Mouse (Mus musculus) ovary, postnatal 10 days (tissue): ENCODE results near the gene Lrrc1.
A peak's percentile ranks its signal among the peaks of the same experiment; 100 is the strongest.
"Not testable (repeated sequence)": the region's sequence is repeated elsewhere in the genome, so short reads cannot be mapped to it uniquely, and the experiment has no call there.

Source experiments
- DNase-seq: peaks from one replicate; pipeline ENCODE4 v3.0.0; 2022; ENCODE audit warnings: low spot score

Lrrc1 gene

DNA sequence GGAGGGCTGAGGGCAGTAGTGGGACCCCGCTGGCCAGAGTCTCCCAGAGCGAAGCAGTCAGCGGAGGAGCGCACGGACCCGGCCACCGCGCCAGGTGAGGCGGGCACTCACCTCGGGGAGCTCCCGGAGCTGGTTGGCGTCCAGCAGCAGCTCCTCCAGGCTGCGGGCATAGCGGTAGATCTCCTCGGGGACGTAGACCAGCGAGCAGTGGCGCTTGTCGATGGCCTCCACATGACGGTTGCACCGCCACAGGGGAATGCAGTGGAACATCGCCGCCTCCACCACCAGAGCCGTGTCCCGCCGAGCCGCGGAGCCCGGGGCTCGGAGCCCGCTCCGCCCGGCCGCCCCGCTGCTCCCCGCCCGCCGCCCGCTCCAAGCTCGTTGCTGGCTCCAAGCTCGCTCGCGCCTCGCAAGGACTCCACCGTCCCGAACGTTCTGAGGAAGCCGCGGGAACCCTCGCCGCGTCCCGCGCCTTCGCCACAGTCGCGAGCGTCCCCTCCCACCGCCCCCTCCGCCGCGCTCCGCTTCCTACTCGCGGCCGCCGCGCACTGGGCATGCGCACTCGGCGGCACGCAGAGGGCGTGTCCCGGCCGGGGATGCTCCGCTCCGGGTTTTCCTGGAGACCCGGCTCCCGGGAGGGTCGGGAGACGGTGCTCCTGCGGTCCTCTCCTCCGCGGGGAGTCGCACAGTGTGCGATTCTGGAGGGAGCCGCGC, at the start of gene Lrrc1:
Gene Lrrc1 (minus strand): TSS at position 517 of the 714 bp plus-strand sequence.
- DNase-seq, result peak; percentile 77

DNA sequence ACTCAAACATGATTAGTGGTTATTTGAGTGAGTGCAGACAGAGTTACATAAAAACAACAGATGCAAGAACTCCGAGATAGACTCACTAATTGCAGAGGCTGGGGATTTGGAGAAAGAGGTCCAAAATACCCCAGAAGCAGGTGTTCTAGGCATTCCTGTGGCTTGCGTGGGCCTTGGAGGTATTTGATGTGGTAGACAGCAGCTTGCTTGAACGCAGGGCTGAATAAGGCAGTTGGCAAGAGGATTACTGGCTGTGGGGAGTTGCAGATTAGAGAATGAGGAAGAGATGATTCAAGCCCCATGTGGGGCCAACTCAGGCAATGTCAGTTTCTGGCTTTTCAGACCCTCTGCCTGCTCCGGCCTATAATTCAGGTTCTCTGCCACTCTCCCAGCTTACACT, 47.8 kb upstream of the Lrrc1 start:
- DNase-seq, result no peak

DNA sequence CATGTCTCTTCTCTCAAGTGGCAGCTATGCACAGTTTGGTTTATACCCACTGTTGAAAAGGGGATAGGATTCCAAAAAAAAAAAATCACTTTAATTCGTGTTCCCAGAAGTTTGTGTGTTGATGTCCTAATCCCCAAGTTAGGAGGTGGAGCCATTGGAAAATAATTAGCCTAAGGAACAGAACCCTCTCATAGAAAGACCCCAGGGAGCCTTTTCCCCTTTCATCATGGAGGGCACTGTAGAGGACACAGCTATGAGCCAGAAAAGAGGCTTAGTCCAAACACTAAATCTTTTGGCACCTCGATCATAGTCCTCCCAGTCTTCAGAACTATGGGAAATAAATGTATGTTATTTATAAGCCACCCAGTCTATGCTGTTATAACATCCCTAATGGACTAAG, 44.8 kb upstream of the Lrrc1 start:
- DNase-seq, result no peak

DNA sequence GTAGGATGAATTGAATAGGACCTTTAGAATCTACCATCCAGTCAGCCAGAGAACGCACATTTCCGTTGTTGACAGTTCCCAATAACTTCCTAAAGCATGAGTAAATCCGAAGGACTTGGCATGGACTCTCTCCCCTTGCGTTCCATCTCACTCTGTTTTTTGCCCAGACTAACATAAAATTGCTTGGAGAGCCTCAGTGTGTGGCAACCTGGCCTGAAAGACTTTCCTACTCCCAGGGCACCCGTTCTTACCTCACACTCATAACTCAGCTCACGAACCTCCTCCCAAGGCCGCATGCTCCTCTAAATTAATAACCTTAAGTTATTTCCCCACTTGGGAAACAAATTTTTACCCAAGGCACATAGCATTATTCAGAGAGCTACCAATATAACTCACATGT, 42.9 kb upstream of the Lrrc1 start:
- no peak for DNase-seq

DNA sequence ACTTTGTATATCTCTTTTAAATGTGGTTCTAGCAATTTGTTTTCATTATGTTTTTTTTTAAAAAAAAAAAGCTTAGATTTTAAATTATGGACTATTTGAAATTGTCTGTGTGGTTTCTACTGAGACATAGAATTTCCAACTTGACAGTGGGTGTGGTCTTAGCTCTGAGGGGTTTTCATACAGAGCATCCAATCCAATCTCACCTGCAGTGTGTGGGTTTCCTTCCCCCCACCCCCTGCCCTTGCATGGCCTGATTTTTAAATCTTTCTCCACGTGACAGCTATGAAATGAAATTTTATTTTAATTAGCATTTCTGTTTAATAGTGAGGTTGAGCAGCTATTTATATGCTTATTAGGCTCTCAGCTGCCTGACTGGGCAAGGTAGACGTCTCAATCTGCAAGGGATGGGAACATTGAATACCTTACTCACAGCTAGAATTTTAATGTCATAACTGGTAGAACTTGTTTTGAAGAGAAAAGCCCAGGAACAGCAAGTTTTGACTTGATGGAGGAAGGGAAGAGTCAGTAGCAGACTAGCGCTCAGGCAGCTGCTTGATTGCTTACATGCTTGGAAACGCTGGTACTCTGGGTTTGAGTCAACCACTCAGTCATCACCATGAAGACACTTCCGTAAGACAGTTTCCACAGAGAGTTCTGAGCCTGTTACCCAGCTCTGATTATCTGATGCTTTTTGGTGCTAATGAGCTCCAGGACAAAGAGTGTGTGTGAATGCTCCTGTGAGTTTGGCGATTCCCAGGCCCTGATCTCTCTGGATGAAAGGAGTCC, 42.3 kb upstream of the Lrrc1 start:
- no peak for DNase-seq

DNA sequence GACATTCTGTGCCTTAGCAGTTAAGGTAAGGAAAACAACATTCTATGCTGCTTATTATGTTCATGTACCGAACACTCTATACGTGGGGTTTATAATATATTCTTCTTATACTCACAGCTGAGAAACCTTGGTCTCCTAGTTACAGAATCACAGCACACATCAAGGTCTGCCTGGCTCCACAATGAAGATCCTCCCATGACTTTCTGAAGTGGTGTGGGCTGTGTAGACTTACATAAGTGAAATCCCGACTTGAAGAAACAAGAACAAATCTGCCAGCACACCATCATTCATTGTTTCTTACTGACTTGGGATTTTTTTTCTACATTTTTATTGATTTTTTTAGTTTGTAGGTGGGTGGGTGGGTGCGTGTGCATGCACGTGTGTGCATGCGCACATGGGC, 40.1 kb upstream of the Lrrc1 start:
- DNase-seq, result no peak

DNA sequence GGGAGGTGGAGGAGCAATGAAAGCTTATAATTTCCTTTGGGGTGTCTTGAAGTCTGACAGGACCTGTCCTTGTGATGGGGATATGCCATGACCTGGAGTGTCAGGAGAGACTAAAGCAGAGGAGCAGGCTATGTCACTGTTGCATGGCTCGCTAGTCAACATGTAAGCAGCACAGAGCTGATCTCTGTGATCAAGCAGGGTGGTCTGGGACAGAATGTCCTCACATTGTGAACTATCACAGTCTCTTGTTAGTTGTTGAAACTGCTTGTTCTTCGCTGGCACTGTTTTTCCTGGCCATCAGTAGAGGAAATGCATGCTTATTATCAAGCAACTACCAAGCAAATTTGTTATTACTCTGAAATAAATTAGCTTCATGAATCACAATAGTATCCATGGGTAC, 38.6 kb upstream of the Lrrc1 start:
- no peak for DNase-seq

DNA sequence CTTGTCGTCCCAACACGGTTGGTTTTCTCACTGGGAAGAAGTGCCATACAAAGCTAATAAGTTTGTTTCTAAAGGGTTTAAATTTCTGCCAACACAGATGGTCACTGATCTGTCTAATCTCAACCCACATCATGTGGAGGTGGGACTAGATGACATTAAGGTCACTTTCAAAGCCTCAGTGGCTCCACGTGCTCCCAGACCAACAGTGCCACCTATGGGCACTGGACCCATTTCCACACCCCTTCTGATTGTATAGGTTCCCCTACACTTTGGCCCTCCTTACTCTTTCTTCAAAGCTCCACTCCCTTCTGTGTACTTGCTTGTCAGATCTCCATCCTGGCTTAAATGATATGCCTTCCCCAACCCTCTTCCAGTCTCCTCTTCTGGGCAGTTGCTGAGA, 35.2 kb upstream of the Lrrc1 start:
- DNase-seq, result no peak

DNA sequence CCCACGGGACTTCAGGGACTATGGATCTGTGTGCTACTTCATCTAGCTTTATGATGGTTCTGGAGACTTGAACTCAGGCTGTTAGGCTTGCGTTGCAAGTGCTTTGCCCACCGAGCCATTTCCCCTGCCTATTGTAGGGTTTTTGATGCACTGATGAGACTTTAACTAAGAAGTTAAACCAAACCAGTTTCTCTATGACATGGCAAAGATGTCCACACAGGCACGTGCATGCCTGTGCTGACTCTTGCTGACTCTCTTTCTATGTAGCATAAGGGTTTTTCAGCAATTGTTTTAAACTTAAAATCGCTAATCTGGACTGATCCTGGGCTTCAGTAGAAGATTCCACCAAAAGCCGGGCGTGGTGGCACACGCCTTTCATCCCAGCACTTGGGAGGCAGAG, 33.3 kb upstream of the Lrrc1 start:
- no peak for DNase-seq

DNA sequence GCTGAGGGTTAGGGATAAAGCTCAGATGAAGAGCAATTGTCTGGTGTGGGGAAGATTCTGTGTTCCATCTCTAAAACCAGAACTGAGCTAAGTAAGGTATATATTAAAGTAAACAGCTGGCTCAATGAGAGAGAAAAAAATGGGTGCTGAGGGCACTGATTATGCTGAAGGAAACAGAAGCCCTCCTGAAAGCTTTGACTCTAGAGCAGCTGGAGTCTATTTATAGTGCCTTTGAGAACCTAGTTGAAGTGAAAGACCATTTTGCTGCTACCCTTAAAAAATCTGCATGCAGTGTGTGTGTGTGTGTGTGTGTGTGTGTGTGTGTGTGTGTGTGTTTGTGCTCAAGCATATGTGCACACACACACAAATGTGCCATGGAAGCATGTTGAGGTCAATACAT, 32.7 kb upstream of the Lrrc1 start:
- DNase-seq, result no peak

DNA sequence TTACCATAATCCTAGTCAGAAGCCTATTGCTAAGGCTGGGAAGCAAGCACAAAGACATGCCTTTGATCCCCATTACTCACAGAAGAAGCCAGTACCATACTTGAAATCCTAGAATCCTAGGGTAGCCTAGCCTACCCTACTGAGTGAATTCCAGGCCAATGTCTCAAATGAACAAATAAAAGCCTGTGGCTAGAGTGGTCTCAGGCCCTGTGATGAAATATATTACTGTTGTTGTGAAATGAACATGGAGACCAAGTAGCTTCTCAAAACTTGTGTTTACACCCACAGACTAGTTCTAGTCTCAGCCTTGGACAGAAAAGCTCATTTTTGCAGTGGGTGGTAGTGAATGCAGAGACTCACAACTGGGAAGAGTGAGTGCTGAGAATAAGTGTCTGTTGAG, 31.6 kb upstream of the Lrrc1 start:
- DNase-seq, result no peak

DNA sequence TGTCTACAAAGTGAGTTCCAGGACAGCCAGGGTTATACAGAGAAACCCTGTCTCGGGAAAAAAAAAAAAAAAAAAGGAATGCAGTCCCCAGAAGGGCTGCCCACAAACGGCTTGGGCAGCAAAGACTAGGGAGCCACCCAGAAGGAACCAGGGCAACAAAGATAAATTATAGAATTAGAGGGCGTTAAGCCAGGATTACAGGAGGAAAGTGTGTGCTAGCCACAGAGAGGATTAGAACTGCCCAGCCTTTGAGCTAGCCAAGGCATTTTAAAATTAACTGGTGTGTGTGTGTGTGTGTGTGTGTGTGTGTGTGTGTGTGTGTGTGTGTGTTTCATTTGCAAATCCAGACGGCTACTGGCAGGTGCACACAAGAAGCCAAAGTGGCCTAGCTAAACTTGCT, 30.3 kb upstream of the Lrrc1 start:
- DNase-seq, result not testable (repeated sequence)

DNA sequence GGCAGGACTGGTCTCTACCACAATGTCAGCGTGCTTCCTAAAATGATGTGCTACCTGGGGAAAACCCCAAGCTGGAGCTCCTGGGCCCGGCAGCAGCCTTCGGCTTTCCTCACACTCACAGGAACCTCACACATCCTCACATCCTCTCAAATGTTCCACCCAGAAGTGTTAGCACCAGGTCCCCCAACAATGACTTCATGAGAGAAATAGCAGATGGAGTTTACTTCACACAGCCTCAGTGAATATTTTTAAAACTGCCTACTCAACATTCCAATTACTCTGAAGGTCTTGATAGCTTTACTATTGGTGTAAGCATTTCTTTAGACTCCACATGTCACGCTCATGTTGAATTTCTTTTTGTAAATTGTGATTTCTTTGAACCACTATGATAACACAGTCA, 27.2 kb upstream of the Lrrc1 start:
- DNase-seq, result no peak

DNA sequence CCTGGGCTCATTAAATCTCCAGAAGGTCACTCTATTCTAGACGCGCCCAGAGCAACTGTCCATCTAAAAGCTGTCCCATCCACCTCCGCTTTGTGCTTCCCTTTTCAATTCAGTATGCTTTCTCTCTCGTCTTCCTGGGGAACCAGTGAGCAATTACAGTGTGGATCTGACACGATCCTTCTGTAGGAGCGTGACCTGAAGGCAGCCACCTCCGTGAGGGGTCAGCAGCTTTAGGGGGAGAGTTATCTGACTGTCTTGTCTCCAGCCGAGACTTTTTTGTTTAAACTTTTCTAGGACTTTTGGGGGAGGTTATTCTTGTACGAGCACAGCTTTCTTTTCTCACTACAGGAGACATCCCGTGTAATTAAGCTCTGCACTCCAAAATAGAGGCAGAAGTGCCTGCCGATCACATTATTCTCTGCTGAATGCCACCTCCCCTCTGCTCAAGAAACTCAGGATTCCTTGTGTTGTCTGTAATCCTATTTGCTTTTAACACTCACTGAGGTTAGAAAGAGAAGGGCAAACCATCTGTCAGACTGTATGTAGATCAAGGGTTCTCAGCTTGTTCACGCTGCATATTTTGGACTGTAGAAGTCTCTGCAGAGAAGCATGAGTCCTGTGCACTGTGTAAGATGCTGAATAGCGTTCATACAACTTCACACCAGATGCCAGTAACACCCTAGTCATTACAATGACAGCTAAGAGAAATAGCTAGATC, 24.3 kb upstream of the Lrrc1 start:
- no peak for DNase-seq

DNA sequence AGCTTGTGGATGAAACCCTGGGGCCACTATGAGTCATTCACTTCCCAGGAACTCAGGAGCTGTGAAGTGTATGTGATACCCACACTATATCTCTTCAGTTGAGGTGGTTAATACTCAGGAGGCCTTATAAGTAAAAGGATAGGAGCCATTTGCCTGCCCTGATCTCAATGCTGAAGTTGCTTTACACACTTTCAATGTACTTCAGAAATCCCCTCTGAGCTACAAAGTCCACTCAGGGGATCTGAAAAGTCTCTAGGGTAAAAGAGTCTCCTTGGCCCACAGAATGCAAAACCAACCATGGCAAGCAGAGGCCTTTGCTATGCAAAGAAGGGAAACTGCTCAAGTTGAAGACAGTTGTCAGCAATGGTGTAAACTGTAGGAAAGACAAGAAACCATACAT, 17.2 kb upstream of the Lrrc1 start:
- DNase-seq, result no peak

DNA sequence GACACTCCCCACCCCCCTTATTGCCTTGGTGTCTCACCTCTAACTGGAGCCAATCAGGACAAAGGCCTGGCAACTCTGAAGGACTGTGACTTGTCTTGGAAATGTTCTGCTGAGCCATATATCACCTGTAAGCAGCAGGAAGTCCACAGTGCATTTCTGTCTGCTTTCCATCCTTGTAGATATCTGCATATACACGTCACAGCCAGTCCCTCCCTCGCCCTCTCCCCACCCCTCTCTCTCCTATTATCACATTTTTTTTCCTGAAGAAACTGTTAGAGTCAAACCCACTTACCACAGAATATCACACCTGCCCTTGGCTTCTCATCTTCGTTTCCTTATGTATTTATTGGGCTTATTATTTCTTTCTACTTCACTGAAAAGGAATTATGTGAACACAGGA, 13.3 kb upstream of the Lrrc1 start:
- DNase-seq, result no peak

DNA sequence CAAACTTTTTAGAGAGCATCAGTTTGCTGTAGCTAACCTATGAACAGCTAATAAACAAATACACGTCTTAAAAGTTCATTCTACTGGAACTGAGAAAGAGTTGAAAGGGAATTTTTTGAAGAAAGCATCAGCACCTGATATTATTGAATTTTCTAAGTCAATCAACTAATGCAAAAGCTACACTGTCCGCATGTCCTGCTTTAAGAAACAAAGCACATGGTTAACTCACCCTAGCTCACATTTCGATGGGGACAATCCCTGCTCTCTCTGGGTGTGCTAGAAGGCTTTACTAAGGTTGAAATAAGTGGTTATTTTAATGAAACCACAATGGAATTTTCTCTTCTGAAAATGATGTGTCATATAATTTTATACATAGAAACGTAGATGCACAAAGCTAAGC, 12.5 kb upstream of the Lrrc1 start:
- DNase-seq, result no peak

DNA sequence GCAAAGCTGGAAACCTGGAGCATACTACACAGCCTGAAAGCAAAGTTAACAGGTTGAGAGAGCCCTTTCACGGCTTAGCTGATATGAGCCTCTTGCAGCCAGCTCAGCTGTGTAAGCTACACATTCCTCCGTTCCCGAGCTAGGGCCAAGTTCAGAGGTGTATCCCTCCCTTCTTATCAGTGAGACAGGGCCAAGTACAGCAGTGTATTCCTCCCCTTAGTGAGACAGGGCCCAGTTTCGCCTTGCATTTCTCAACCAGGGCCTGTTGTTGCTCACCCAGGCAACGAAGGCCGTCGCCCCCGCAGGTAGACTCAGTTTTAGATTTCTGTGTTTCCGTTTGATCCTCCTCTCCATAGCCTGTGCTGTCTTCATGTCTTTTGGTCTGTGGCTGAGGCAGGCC, 11.8 kb upstream of the Lrrc1 start:
- no peak for DNase-seq

DNA sequence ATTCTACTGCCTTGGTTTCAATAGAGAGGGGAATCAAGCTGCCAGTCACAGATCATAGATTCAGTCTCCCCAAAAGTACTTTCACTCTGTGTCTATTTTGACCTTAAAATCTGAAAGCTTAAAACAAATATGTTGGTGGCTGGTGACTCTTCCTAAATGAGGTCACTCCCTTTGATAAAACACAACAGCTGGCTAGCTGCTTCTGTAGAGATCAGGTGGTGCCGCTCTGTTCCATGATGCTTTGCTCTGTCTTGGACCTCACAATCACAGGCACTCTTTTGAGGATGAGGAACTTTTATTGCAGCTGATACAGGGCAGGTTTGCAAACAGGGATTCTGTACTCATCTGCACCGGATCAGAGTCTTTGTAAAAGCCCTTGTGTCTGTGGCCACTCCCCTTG, 8.8 kb upstream of the Lrrc1 start:
- no peak for DNase-seq

DNA sequence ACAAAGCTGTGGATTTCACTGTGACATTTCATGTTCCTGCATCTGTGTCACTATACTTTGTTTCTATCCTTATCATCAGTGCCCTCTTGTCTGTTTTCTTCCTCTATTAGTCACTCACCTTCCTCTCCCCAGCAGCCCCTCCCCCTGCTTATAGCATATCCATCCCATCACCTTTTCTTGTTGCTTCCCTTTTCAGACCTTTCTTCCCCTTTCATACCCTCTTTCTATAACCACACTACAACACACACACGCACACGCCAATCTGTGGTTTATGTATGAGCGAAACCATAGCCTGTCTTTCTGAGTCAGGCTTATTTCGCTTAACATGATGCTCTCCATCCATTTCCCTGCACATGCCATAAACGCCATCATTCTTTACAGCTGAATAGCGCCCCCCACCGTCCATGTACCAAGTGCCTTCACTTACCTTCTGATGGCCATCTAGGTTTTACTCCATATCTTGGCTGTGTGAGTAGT, 6.4 kb upstream of the Lrrc1 start:
- no peak for DNase-seq

DNA sequence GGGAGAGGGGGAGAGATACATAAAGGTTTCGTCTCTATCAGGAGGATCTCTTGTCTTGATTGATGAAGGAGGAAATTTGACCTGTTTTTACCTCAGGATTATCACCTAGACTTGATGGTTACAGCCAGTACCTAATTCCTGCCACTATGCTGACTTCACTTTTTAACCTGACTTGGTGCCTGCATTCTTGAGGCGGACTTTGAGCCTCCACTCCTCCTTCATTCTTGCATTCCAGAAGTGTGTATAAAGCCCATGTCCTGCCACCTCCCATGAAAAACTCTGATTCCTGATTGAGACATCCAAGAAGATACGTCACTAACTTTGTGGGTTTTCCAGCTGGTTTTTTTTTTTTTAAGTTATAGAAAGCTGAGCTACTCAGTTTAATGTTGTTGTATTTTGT, 1.3 kb upstream of the Lrrc1 start:
- no peak for DNase-seq

DNA sequence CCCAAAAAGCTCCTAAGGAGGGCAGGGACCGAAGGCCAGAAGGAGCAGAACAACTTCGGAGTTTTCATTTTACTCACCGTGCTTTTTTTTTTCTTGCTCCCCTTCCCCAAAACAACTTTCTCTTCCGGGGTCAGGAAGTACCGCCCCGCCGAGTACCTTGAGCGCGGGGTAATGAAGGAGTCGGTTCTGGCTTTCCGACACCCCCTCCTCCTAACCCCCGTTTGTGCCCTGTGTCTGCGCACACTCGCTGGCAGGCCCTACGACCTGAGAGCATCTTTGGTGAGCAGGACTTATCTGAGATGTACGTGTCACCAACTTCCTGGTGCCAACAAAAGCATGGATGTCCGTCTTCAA, 375 bp upstream of the Lrrc1 start:
- DNase-seq, result no peak
